Mouse (Mus musculus) regulatory T cell (primary cell): ENCODE data around the gene Sec1.

Experiments used
- in situ Hi-C: fragments of 300-600 bp; cut with MboI, MseI; formaldehyde crosslinking; loops from one replicate; pipeline ENCODE4 v1.15.1; 2025; ENCODE audit warnings: high pct_unique_total_duplicates

Gene Sec1

DNA sequence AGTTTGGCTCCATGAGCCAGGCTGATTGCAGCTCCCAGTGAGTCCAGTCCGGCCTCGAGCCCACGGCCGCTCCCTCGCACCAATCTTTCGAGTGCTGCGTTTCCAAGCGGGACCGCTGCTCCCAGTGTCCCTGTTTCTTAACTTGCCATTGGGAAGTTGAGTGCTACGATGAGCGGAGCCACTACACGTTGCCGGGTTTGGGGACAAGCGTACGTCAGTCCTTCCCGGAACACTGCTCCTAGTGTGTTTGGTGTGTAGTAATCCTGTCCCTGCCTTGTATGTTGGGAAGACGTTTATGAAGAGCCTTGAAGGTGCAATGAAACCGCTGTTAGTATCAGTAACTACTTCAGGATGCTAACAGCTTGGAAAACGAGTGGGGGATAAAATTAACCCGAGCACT is 24.1 kb upstream of the Sec1 start:
- in situ Hi-C loops, result no loop called here

DNA sequence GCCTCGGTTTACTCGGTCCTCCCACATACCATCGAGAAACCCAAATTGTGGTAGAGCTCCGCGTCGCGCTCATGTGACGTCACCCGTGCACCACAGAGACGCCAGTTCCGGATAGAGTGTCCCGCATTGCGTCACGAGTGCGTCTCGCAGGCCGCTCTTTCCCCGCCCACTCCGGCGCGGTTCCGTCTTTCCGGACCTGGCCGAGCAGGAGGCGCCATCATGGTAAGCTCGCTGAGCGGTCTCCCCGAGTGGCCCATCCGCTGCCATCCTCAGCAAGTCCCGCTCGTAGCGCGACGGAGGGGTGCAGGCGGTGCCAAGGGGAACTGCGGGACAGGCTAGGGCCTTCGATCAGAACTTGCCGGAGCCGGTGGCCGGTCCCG is 23.7 kb upstream of the Sec1 start, which contains the start of gene Sphk2:
Gene Sphk2 (minus strand): TSS at position 85 of the 380 bp plus-strand sequence.
- in situ Hi-C loops, result no loop called here

DNA sequence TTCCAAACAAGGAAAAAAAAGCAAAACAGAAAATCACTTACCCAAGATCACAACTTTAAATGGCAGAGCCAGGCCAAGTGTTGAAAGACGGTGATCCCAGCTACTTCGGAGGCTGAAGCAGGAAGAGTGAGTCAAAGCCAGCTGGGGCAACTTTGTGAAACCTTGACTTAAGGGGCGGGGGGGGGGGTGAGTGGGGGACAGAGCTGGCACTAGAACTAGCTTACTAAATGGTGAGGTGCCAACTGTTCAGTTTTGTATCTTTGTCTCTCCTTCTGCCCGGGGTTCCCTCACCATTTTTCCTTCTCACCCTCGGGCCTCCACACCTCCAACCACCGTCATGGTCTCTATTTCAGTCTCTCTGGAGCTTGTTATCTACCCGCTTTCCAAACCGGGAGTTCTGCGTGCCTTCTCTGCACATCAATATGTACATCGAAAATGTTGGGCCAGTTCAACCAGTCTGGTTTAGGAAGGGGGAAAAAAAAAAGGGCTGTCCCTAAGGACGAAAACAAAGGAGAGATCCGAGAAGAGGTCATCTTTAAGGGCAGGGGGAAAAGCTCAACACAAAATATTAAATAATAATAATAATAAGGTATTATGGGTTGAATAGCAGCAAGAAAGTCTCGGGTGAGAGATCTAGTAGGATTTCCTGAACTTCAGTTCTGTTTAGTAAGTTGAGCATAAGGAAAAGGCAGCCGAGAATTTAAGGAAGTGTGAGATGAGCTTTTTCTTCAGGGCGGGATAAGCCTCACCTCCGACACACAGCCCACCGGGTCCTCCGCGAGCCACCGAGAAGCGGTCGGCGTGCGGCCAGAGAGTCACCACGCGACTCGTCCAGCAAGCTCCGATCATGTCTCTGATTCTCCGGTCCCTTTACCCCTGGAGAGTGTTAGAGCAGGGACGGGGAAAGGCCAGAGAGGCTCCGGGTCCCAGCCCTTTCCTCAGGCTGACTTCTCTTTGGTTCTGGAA is 23.0 kb upstream of the Sec1 start:
- in situ Hi-C loops, result no loop called here

DNA sequence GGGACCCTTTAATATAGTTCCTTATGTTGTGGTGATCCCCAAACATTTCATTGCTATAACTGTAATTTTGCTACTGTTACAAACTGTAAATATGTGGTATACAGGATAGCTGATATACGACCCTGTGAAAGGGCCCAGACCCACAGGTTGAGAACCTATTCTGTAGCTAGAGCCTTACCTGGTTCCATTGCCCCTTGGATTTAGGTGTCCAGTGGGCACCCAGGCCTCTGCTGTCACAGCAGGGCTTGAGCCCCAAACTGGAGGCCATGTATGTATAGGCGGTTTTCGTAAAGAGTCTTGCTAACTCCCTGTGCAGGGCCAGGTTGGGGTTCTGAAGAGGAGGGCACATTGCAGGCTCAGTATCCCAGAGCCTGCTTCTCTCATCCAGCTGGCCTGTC is 22.3 kb upstream of the Sec1 start:
- in situ Hi-C loops, result no loop called here

DNA sequence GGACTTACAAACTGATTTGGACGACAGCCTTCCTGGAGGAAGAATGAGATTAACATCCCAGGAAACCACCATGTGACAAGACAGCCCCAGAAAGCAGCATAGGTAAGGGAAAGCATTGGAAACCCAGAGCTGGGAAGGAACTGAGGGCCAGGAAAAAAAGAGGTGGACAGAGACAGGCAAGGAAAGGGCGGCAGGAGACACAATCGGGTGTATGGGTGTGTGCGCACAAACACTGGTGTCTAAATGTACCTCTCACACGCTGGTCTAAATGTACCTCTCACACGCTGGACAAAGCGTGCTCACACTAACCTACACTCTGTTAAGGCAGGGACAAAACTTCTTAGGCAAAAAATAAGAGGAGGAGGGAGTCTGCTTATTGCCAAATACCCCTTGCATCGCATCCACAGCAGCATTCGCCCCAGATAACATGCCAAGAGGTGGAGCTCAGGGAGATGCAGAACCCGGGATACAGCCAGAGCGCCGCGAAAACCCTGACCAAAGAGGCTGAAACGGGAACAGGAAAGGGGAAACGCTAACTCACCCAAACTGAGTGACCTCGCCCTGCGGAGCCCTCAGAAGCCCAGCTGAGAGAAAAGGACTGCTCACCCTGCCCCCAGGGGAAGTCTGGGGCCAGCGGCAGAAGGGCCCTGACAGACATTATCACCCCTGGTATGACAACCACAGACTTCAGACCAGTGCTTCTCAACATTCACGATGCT is 21.7 kb upstream of the Sec1 start:
- in situ Hi-C loops, result no loop called here

DNA sequence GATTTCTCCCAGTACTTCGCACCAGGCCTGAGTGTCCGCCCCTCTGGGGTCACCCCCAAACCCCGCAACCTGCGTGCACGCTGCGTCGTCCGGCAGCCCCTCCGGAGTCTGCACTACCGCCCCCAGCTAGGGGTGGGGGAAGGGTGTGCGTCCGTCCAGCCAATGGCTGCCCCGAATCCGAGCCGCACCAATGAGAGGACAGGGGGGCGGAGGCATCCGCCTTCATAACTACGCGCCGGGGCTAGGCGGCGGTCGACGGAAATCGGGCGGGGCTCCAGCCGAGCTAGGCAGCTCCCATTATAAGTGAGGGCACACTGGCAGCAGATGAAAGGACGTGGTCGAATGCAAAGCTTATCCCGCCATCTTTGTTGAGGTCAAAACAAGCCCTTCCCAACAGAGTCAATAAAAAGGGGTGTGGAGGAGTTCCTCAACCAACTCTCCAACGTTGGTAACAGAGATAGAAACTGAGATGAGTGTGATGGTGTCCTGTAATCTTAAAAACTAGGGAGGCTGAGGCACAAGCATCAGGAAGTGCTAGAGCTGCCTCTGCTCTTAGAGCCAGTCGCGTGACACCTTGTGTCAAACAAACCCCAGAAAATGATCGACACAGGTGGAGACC is 21.0 kb upstream of the Sec1 start, which contains the start of gene Rpl18:
Gene Rpl18 (plus strand): TSS at position 368 of the 619 bp plus-strand sequence.
- in situ Hi-C loops, result no loop called here

DNA sequence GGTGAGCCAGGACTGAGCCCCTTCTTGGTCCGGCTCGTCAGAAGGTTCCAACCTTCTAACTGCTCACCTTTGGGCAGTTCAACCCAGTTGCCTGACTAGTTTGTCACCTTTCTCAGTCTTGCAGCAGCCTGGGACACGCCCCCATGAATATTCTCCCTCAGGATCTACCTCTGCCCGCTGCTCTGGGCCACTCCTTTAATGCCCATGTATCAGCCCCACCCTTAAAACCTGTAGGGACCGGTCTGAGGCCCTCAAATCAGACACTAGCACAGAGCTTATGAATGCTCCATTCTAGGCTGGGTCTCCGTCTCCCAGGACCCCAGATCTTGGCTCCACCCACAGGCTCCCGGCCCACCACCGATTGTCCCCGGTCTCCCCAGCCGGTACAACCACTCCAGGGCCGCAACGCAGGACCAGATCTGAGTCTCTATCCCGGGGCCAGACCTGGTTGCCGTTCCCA is 20.5 kb upstream of the Sec1 start:
- in situ Hi-C loops, result no loop called here

DNA sequence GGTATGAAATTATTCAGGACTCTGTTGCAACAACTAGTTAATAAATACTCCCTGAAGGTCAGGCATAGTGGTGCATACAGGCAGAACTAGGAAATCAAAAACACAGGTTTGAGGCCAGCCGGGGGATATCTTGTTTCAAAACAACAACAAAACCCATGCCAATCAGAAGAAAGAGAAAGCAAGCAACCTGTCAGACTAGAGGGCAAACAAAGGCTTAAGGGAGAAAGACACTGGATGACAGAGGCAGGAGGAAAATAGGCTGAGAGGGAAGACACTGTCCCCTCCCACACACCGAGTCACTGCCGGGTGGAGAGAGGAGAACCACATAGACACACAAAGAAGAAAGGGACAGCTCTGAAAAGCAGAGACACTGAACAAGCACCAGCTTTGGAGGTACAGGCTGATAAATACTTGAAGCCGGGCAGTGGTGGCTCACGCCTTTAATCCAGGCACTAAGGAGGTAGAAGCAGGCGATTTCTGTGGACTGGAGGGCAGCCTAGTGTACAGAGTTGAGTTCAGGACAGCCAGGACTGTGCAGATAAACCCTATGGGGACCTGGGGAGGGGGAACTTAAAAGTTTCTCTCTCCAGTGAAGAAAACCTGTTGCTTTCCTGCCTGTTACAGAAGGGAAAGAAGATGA is 19.8 kb upstream of the Sec1 start:
- in situ Hi-C loops, result no loop called here

DNA sequence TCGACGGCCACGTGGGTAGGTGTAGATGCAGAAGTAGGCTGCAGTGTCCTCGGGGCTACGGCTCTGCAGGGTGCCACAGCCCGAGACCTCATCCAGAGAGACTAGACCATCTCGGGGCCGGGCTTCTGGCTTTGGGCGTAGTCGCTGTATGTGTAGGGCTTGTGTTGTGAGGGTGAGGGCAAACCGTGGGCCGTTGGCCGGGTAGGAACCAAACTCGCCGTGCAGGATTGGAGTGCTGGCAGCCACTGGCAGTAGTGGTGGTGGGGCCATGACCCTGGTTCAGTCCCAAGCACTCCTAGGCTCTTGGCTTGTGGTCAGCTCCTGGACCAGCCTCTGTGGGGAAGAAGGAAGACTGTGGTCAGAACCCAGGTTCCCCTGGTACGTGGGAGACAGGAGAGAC is 19.2 kb upstream of the Sec1 start:
- in situ Hi-C loops, result no loop called here

DNA sequence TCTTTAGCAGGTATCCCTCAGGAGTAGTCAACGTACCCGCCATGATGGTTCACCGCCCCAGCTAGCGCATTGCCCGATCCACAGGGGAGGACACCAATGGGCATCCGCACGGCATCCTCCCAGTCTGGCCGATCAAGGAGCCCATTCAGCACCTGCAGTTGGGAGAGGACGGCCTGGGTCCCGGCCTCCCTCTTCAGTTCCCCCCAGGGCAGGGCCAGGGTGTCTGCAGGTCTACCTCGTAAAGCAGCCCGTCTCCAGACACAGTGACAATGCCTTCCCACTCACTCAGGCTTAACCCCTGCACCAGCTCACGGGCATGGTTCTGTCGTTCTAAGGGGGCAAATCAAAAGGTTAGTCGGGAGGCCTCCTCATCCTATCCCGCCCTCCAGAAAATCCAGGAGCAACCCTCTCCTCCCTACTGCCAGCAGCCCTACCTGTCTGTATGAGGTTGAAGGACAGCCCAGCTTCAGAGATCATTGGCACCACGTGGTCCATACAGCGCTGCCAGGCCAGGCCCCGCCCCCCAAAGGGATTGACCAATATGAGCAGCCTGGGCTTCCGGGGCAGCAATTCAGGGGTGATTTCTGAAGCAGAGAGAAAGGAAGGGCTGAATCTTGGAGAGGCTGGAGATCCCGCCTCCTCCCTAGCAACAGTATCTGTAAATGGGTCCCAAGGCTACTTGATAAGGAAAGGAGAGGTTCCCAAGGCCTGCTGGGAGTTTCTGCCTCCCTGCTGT is 18.0 kb upstream of the Sec1 start:
- in situ Hi-C loops, result no loop called here

DNA sequence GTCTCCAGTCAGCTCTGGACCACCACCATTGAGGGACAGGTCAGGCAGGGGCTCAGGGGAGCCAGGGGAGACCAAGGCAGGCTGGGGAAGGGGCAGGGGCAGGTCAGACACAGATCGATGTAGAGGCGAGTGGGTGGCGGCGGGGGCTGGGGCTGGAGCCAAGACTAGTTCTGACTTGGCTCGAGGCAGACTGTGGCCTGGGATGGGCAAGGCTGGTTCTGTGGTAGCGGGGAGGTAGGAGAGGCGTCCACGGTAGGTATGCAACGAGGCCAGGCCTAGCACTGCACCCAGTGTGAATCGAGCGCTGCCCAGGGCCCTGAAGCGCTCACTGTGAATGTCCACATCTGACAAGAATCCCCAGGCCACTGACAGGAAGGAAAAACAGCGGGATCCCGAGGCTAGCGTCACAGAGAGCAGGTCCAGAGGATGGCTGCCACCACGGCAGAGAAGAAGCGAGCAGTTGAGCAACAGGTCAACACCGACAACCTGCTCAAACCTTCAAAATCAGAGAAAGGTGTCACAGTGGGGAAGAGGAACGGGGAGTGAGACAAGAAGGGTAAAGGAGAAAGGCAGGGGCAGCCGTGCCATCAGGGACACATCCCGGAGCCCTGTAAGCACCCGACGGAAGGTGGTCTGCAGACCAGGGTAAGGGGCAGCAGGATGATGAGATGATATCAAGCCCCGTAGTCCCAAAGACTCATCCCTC is 17.3 kb upstream of the Sec1 start:
- in situ Hi-C loops, result no loop called here

DNA sequence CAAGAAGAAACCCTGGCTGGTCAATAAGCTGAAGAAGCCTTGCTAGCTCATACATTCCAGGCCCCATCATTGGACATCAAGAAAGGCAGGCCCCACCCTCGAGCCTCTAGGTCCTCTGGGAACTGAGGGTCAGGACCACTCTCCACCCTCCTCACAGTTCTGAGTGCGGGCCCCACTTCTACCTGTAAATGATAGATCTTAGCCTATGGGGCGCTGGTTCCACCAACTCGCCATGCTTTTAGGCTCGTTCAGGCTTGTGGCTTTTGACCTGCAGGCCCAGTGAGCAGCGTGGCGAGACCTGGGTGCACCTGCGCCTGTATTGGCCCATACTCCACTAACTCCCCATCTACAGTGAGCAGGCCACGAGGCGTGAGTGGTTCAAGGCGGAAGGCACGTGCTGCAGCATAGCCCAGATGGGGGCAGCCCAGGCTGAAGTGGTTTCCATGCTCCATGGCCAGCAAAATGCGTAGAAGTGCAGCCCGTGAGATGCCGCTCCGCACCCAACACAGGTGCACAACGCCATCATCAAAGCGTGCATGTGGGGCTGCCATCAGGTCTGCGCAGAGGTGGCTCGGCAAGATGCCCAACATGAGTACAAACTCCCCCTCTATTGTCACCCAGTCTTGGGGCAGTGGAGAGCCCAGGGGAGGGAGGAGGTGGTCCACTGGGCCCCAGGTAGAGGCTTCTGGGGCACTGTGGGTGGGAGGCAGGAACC is 16.4 kb upstream of the Sec1 start:
- in situ Hi-C loops, result no loop called here

DNA sequence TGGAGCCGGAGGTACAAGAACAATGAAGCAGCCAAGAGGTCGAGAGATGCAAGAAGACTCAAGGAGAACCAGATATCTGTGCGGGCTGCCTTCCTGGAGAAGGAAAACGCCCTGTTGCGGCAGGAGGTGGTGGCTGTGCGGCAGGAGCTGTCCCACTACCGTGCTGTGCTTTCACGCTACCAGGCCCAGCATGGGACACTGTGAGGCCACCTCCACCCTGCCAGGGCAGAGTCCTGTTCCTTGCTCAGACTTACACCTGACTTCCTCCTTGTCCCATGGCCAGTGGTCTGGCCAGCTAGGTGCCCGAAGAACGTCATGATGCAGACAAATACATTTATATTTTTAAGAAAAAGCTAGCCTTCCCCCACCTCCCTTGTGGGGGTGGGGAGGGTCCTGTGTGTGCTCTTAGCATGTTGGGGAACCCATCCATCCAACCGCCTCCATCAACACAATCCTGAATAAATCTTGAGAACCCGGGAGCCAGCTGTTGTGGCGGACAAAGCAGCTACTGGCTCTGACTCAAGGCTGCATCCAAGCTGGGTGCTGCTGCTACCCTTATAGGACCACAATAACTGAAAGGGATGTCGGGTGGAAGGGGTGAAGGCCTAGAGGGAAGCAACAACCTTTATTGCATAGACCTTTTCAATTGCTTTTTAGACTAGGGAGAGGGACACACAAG is 15.6 kb upstream of the Sec1 start:
- in situ Hi-C loops, result no loop called here

DNA sequence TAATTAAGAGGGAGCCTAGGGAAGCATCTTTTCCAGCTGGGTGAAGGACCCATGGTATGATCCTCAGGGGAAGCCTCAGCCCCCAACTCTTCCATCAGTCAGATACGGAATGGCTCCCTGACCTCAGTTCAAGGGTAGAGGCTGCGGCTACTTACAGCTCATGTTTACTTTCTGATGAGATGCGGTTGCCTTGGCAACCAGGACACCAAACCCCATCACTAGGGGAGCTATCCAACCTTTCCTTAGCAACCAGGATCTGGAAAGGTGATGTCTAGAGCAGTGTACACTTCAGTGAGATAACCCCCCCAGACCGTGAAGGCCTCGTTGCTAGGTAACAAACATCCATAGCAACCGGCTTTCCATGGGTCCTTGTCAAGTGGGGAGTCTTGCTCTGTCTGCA is 14.8 kb upstream of the Sec1 start:
- in situ Hi-C loops, result no loop called here

DNA sequence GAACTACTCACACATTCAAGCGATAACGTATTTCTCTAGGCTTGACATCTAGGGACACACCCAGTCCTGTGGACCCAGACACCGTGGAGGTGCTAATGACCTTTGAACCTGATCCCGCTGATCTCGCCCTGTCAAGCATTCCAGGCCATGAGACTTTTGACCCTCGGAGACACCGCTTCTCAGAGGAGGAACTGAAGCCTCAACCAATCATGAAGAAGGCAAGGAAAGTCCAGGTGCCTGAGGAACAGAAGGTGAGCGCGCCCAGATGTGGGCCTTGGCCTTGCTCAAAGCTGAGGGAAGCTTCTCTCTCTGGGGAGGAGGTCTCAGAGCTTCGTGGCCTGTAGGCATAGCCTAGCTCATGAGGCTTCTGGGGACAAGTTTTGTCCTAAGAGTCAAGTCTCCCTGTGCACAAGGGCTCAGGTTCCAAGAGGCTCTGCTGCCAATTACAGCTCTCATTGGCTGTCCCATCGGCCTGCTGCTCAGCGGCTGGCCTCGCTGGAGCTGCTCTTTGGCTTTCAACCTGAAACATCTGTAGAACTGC is 14.1 kb upstream of the Sec1 start:
- in situ Hi-C loops, result no loop called here

DNA sequence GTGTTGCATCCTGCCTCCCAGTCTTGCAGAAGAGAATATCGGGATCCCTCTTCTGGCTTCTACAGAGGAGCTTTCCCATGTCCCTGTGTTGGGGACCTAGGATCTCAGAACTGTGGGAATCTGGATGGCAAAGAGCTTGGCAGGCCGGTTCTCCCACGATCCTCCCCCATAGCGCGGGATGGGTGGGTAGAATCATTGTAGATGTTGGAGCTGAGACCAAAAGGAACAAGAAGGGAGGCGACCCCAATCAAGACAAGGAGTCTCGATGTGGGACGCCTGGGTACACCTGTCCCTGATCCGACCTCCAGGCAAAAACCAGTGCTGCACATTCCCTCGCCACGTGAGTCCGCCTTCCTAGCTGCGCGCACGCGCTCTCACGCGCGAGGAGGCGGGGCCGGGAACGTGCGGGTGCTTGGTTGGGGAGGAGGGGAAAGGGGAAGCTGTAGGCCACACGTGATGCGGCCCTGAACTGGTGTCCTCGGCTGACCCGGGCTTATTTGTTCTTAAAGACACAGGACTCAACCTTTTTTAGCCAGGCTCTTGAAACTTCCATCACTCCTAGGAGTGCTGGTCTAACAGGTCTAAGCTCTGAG is 13.3 kb upstream of the Sec1 start:
- in situ Hi-C loops, result no loop called here

DNA sequence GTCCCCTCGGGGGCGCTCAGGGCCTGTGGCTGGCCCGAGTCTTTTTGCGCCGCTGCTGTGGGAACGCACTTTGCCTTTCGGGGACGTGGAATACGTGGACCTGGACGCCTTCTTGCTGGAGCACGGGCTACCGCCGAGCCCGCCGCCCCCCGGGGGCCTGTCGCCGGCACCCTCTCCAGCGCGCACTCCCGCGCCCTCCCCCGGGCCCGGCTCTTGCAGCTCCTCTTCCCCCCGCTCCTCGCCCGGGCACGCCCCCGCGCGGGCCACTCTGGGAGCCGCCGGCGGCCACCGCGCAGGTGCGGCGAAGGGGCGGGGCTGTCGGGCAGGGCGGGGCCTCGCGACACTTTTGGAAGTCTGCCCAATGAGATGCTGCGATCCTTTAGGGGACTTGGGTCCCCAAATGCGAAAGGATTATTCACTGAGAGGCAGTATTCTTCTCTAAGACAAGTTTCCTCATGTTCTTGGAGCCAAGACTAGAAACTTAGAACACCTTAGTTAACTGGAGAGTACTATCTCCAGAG is 12.6 kb upstream of the Sec1 start:
- in situ Hi-C loops, result no loop called here

DNA sequence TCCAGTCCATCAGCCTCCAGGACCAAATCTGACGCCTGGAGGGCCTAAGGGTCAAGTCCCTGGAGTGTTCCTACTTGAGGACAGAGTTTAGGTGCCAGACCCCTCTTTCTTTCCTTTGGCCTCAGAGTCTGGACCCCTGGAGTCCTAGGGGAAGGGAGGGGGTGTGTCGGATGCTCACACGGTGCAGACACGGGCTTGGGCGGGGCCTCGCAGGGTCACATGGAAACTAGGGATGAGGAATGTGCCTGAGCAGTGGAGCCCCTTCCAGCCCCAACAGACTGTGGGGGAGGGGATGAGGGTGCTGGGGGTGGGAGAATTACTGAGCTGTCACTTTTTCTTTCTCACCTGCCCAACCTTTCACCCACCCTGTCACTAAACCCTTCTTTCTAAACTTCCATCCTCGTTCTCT is 11.7 kb upstream of the Sec1 start:
- in situ Hi-C loops, result no loop called here
